Mouse (Mus musculus): ENCODE measurements around the gene Ctsa.
A peak's percentile ranks its signal among the peaks of the same experiment; 100 is the strongest.

DNA sequence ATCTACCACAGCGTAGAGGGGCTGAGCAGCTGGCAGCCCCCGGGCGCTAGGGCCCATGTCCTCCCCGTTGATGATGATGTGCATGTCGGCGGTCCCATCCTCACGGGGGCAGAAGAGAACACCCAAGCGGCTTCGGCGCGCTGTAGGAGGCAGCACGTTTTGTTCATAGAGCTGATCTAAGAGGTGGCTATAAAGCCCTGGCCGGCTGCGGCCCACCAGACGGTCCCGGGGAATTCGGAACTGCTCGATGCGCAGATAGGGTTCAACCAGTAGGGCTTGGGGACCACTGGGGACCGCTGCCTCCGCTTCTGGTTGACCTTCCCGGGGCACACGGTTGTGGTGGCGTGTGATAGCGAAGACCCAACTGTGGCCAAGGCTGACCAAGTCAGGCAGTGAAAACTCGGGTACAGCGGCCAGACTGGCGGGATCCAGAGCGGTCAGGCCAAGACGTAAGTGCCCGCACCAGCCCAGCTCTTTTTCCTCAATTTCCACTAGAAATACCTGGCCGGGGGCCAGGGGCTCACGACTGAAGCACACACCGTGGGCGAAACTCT, at the start of gene Ctsa:
- TF ChIP-seq CTCF (IDR thresholded peaks at IDR 0.05; ENCODE audit: insufficient read depth, low read length) (peak; percentile 53), POLR2A (IDR thresholded peaks at IDR 0.05; ENCODE audit: borderline replicate concordance, extremely low read depth, low read depth, low read length) (0 out of 2 replicates have a peak, but pooled peaks have one; percentile 5)

Data from lung, adult 2 months (tissue).